Mouse (Mus musculus) kidney, embryonic 14.5 days (tissue): Measurements from ENCODE around the gene Tmem72. TPM values are rescaled to one million over a fixed set of nuclear protein-coding genes. Genes with fewer than 3 reads are reported as not detected.
A peak's percentile ranks its signal among the peaks of the same experiment; 100 is the strongest.

Experiments used
- ATAC-seq: fragments of 200-750 bp; cut with Nextera tagmentation; 2 replicates; pipeline ENCODE4 v1.8.0; 2017; ENCODE audit warnings: moderate number of reproducible peaks, mild to moderate bottlenecking, moderate TSS enrichment, moderate library complexity; ENCODE audit not compliant: low FRiP score, low TSS enrichment
- H3K27ac ChIP-seq: fragments of 300-500 bp; sonication (generic); 2 replicates; pipeline ENCODE4 v1.5.1; 2014; ENCODE audit warnings: low read depth, mild to moderate bottlenecking, low read length, moderate library complexity, mixed read lengths
- H3K27me3 ChIP-seq: fragments of 300-500 bp; sonication (generic); 2 replicates; pipeline ENCODE4 v1.6.1; 2014; ENCODE audit warnings: mild to moderate bottlenecking, low read length; ENCODE audit not compliant: control insufficient read depth, insufficient read depth
- H3K36me3 ChIP-seq: fragments of 300-500 bp; sonication (generic); 2 replicates; pipeline ENCODE4 v1.6.1; 2014; ENCODE audit warnings: low read length, mixed read lengths; ENCODE audit not compliant: control insufficient read depth, insufficient read depth
- H3K4me1 ChIP-seq: fragments of 300-500 bp; sonication (generic); 2 replicates; pipeline ENCODE4 v1.6.1; 2014; ENCODE audit warnings: low read length, mixed read lengths; ENCODE audit not compliant: control insufficient read depth, insufficient read depth
- H3K4me2 ChIP-seq: fragments of 300-500 bp; sonication (generic); replicated peaks from 2 replicates; pipeline ENCODE4 v1.6.1; 2014; ENCODE audit warnings: low read depth, mild to moderate bottlenecking, low read length
- H3K4me3 ChIP-seq: fragments of 300-500 bp; sonication (generic); 2 replicates; pipeline ENCODE4 v1.5.1; 2014; ENCODE audit warnings: mild to moderate bottlenecking, low read length
- H3K9ac ChIP-seq: fragments of 300-500 bp; sonication (generic); 2 replicates; pipeline ENCODE4 v1.6.1; 2014; ENCODE audit warnings: low read depth, mild to moderate bottlenecking, low read length, moderate library complexity
- H3K9me3 ChIP-seq: fragments of 300-500 bp; sonication (generic); 2 replicates; pipeline ENCODE4 v1.6.1; 2016; ENCODE audit warnings: low read length; ENCODE audit not compliant: control insufficient read depth
- WGBS: fragments of 180-500 bp; shearing (Covaris S2); extraction: QIAGEN DNeasy Blood & Tissue Kit; methylation state at CpG from one replicate; pipeline ENCODE4 v1.1.7; 2014; 5-methylcytosine and 5-hydroxymethylcytosine counted together
- polyA plus RNA-seq: library from polyadenylated mRNA; unstranded; fragments of >200 nt; fragmentation: Nextera tagmentation; extraction: Ambion mirVana; gene quantifications from 2 replicates; pipeline ENCODE4 v1.2.1, GENCODE M21; 2014

Gene Tmem72
- polyA plus RNA-seq, 1 experiment from 2014 or later = 1.8 TPM

- ATAC-seq = no peak
- H3K9ac ChIP-seq = peak overlapping the region; percentile 47; the same call in 1 of the 2 replicates
- no peaks in the 10 kb centered on the region for H3K9me3 ChIP-seq
- peaks cover 16% of the 10 kb centered on the region; the same call in 1 of the 2 replicates for H3K4me1 ChIP-seq
- H3K27ac ChIP-seq = peak overlapping the region; percentile 19; the same call in 1 of the 2 replicates
- no peaks in the 10 kb centered on the region for H3K36me3 ChIP-seq
- 20% methylated on average over 16 of the region's 16 CpGs for WGBS
- peak overlapping the region; percentile 90 for H3K4me2 ChIP-seq
- H3K4me3 ChIP-seq = peak overlapping the region; percentile 47
- no peaks in the 10 kb centered on the region for H3K27me3 ChIP-seq
Observed at GRCm38 (mm10) chr6:116674283-116674886, 42.3 kb downstream of the Tmem72 start.

- Histone ChIP-seq H3K27me3 (no peaks in the 10 kb centered on the region), H3K27ac (peak within 1 kb of the TSS; percentile 19; the same call in 1 of the 2 replicates), H3K36me3 (no peaks in the 10 kb centered on the region), H3K4me2 (peak within 1 kb of the TSS; percentile 90), H3K9me3 (no peaks in the 10 kb centered on the region), H3K4me3 (peak within 1 kb of the TSS; percentile 47), H3K9ac (peak within 1 kb of the TSS; percentile 47; the same call in 1 of the 2 replicates), H3K4me1 (peaks cover 16% of the 10 kb centered on the region; the same call in 1 of the 2 replicates)
- ATAC-seq = peak; percentile 92
- WGBS = under 1% methylated on average over 44 of the region's 44 CpGs
Observed at GRCm38 (mm10) chr6:116673471-116674282, 43.0 kb downstream of the Tmem72 start, which contains the start of gene Rassf4. Gene Rassf4 (minus strand): TSS chr6:116673952.

GRCm38 (mm10) chr6:116672349-116672748 lies 44.4 kb downstream of the Tmem72 start:
- no peak overlapping the region for H3K4me2 ChIP-seq
- WGBS = 80% methylated on average over 5 of the region's 5 CpGs
- no peak for ATAC-seq
- no peaks in the 10 kb centered on the region for H3K9me3 ChIP-seq
- H3K36me3 ChIP-seq = no peaks in the 10 kb centered on the region
- no peaks in the 10 kb centered on the region for H3K27me3 ChIP-seq
- H3K4me1 ChIP-seq = peaks cover 16% of the 10 kb centered on the region; the same call in 1 of the 2 replicates
- no peak overlapping the region for H3K27ac ChIP-seq
- no peak overlapping the region for H3K9ac ChIP-seq
- no peak overlapping the region for H3K4me3 ChIP-seq

GRCm38 (mm10) chr6:116671768-116672167 lies 44.9 kb downstream of the Tmem72 start:
- no peaks in the 10 kb centered on the region for H3K27me3 ChIP-seq
- no peak overlapping the region for H3K4me2 ChIP-seq
- no peak overlapping the region for H3K4me3 ChIP-seq
- ATAC-seq = no peak
- H3K4me1 ChIP-seq = peaks cover 16% of the 10 kb centered on the region; the same call in 1 of the 2 replicates
- H3K36me3 ChIP-seq = no peaks in the 10 kb centered on the region
- no peaks in the 10 kb centered on the region for H3K9me3 ChIP-seq
- 80% methylated on average over 4 of the region's 4 CpGs for WGBS
- H3K9ac ChIP-seq = no peak overlapping the region
- no peak overlapping the region for H3K27ac ChIP-seq

GRCm38 (mm10) chr6:116671031-116671430 lies 45.7 kb downstream of the Tmem72 start:
- Histone ChIP-seq H3K36me3 (no peaks in the 10 kb centered on the region), H3K9me3 (no peaks in the 10 kb centered on the region), H3K27ac (no peak overlapping the region), H3K4me1 (peaks cover 16% of the 10 kb centered on the region; the same call in 1 of the 2 replicates), H3K27me3 (no peaks in the 10 kb centered on the region), H3K4me2 (no peak overlapping the region), H3K9ac (no peak overlapping the region), H3K4me3 (no peak overlapping the region)
- peak; percentile 34; the same call in 1 of the 2 replicates for ATAC-seq
- WGBS = 18% methylated on average over 5 of the region's 5 CpGs

- ATAC-seq = no peak
- Histone ChIP-seq H3K4me2 (no peak overlapping the region), H3K4me1 (peaks cover 16% of the 10 kb centered on the region; the same call in 1 of the 2 replicates), H3K27me3 (no peaks in the 10 kb centered on the region), H3K4me3 (no peak overlapping the region), H3K9ac (no peak overlapping the region), H3K36me3 (no peaks in the 10 kb centered on the region), H3K9me3 (no peaks in the 10 kb centered on the region), H3K27ac (no peak overlapping the region)
- 41% methylated on average over 6 of the region's 6 CpGs for WGBS
Observed at GRCm38 (mm10) chr6:116670144-116670543, 46.6 kb downstream of the Tmem72 start.

GRCm38 (mm10) chr6:116668682-116669470 lies 47.8 kb downstream of the Tmem72 start:
- Histone ChIP-seq H3K4me2 (no peak overlapping the region), H3K36me3 (no peaks in the 10 kb centered on the region), H3K9ac (no peak overlapping the region), H3K27me3 (no peaks in the 10 kb centered on the region), H3K4me3 (no peak overlapping the region), H3K27ac (no peak overlapping the region), H3K9me3 (no peaks in the 10 kb centered on the region), H3K4me1 (peaks cover 12% of the 10 kb centered on the region; the same call in 1 of the 2 replicates)
- no peak for ATAC-seq
- WGBS = 34% methylated on average over 11 of the region's 11 CpGs

GRCm38 (mm10) chr6:116667382-116667781 lies 49.3 kb downstream of the Tmem72 start:
- Histone ChIP-seq H3K4me1 (peaks cover 6% of the 10 kb centered on the region; the same call in 1 of the 2 replicates), H3K27ac (no peak overlapping the region), H3K9me3 (no peaks in the 10 kb centered on the region), H3K36me3 (no peaks in the 10 kb centered on the region), H3K4me3 (no peak overlapping the region), H3K4me2 (no peak overlapping the region), H3K27me3 (no peaks in the 10 kb centered on the region), H3K9ac (no peak overlapping the region)
- WGBS = 80% methylated on average over 3 of the region's 3 CpGs
- no peak for ATAC-seq
